Mouse (Mus musculus) lung, embryonic 14.5 days (tissue): Measurements from ENCODE around the gene Rhd. TPM values are rescaled to one million over a fixed set of nuclear protein-coding genes. Genes with fewer than 3 reads are reported as not detected.
A peak's percentile ranks its signal among the peaks of the same experiment; 100 is the strongest.

ENCODE experiments used
- ATAC-seq: fragments of 200-750 bp; cut with Nextera tagmentation; 2 replicates; pipeline ENCODE4 v1.8.0; 2017; ENCODE audit warnings: mild to moderate bottlenecking, moderate TSS enrichment, moderate library complexity; ENCODE audit not compliant: insufficient read depth
- DNase-seq: peaks from one replicate; pipeline ENCODE4 v3.0.0-alpha.2; 2015
- H3K27ac ChIP-seq: fragments of 300-500 bp; sonication (generic); 2 replicates; pipeline ENCODE4 v1.5.1; 2014; ENCODE audit warnings: low read depth, mild to moderate bottlenecking, moderate library complexity
- H3K27me3 ChIP-seq: fragments of 300-500 bp; sonication (generic); 2 replicates; pipeline ENCODE4 v1.6.1; 2014; ENCODE audit warnings: low read length, control low read depth; ENCODE audit not compliant: insufficient read depth
- H3K36me3 ChIP-seq: fragments of 300-500 bp; sonication (generic); 2 replicates; pipeline ENCODE4 v1.6.1; 2014; ENCODE audit warnings: control low read depth; ENCODE audit not compliant: insufficient read depth
- H3K4me1 ChIP-seq: fragments of 300-500 bp; sonication (generic); 2 replicates; pipeline ENCODE4 v1.6.1; 2014; ENCODE audit warnings: antibody characterized with exemption, control low read depth; ENCODE audit not compliant: insufficient read depth
- H3K4me2 ChIP-seq: fragments of 300-500 bp; sonication (generic); 2 replicates; pipeline ENCODE4 v1.6.1; 2014; ENCODE audit warnings: mild to moderate bottlenecking
- H3K4me3 ChIP-seq: fragments of 300-500 bp; sonication (generic); 2 replicates; pipeline ENCODE4 v1.5.1; 2014; ENCODE audit warnings: low read depth, low read length
- H3K9ac ChIP-seq: fragments of 300-500 bp; sonication (generic); 2 replicates; pipeline ENCODE4 v1.6.1; 2014
- H3K9me3 ChIP-seq: fragments of 300-500 bp; sonication (generic); 2 replicates; pipeline ENCODE4 v1.6.1; 2016; ENCODE audit warnings: low read depth, low read length, control low read depth
- CTCF ChIP-seq: IDR thresholded peaks from 2 replicates; pipeline ENCODE4 v1.5.1; 2016; ENCODE audit warnings: antibody characterized with exemption, low read depth
- WGBS: fragments of 180-500 bp; shearing (Covaris S2); extraction: QIAGEN DNeasy Blood & Tissue Kit; methylation state at CpG from one replicate; pipeline ENCODE4 v1.1.7; 2014; 5-methylcytosine and 5-hydroxymethylcytosine counted together
- polyA plus RNA-seq: library from polyadenylated mRNA; unstranded; fragments of >200 nt; fragmentation: Nextera tagmentation; extraction: Ambion mirVana; gene quantifications from 2 replicates; pipeline ENCODE4 v1.2.1, GENCODE M21; 2014

Gene Rhd
- polyA plus RNA-seq, 1 experiment from 2014 or later = 1.7 TPM

DNA sequence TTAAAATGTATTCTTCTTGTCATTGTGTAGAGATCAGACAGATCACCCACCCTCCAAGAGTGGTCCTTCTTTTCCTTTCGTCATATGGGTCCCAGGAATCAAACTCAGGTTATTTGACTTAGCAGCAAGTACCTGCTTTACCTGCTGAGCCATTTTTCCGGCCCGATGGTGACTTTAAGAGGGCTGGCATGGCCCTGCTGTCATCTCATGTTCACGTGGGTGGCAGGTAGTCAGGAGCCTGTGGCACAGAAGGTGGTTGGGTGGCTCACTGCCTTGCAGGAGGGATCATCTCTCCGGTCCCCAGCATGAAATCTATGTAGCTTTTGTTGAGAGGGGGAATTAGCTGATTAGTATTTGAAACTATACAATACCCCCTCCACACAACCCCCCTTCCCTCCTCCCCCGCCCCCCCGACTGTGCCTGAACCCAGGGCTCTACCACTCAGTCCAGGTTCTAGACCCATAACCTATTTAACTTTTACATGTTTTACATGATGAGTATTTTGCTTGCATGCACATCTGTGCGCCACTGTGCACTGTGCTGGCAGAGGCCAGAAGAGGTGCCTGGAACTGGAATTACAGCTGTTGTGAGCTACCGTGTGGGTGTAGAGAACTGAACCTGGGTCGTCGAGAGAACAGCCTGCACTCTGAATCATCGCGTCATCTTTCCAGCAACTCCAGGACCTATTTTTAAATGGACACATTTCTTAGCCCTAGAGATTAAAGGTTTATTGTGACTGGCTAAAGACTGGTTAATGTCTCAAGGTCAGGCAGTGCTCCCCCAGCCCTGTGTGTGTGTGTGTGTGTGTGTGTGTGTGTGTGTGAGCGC lies 51.1 kb downstream of the Rhd start:
- 52% methylated on average over 14 of the region's 14 CpGs for WGBS
- H3K27me3 ChIP-seq = no peaks in the 10 kb centered on the region
- H3K27ac ChIP-seq = 0 out of 2 replicates have a peak overlapping the region, but pooled peaks have one; percentile 94
- H3K36me3 ChIP-seq = peaks cover 9% of the 10 kb centered on the region
- ATAC-seq (peak; percentile 30; the same call in 1 of the 2 replicates), DNase-seq (no peak)
- H3K4me1 ChIP-seq = no peaks in the 10 kb centered on the region
- H3K9me3 ChIP-seq = no peaks in the 10 kb centered on the region
- no peak for TF ChIP-seq CTCF
- peak overlapping the region; percentile 75 for H3K4me2 ChIP-seq
- peak overlapping the region; percentile 93 for H3K4me3 ChIP-seq
- peak overlapping the region; percentile 87 for H3K9ac ChIP-seq

DNA sequence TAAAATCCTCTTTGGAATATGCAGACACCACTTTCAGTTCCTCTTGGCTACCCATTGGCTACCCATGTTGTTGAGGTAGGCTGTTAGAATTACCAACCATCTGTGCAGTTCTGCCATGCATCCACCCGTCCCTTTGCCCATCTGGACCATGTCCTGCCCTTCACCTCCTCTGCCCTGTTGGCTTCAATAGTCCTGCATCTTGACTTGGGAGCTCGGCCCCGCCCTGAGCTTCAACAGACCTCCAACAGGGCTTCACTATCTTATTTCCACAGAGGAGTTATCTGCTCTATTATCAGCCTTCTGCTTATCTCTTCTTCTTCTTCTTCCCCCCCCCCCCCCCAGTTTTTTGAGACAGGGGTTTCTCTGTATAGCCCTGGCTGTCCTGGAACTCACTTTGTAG lies 52.9 kb downstream of the Rhd start:
- 69% methylated on average over 3 of the region's 3 CpGs for whole genome bisulfite sequencing
- no peaks in the 10 kb centered on the region; the same call in 1 of the 2 replicates for H3K36me3 ChIP-seq
- no peak overlapping the region for H3K9ac ChIP-seq
- ATAC-seq = no peak
- H3K27ac ChIP-seq = no peak overlapping the region
- DNase-seq = no peak
- H3K4me1 ChIP-seq = no peaks in the 10 kb centered on the region
- no peak overlapping the region for H3K4me3 ChIP-seq
- no peak for TF ChIP-seq CTCF
- H3K27me3 ChIP-seq = no peaks in the 10 kb centered on the region
- H3K4me2 ChIP-seq = no peak overlapping the region
- no peaks in the 10 kb centered on the region for H3K9me3 ChIP-seq

DNA sequence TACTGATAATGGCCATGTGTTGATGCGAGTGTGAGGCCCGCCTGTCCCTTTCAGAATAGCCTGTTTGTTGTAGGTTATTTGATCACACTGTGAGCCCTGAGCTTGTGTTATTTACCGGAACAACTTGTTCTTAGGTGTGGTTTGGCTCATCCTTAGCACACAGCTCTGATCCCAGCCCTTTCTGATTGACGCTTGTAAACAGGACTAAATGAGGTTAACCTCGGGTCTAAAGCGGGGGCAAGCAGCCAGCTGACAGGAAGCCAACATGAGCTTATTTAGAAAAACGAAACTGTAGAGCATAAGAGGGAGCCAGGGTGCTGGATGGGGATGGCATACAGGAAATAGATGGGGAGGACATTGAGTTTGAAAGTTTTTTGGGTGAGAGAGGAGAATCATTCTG lies 54.0 kb downstream of the Rhd start:
- H3K27me3 ChIP-seq = no peaks in the 10 kb centered on the region
- ATAC-seq = no peak
- no peak overlapping the region for H3K4me2 ChIP-seq
- no peaks in the 10 kb centered on the region for H3K36me3 ChIP-seq
- H3K4me3 ChIP-seq = no peak overlapping the region
- TF ChIP-seq CTCF = no peak
- no peak overlapping the region for H3K9ac ChIP-seq
- no peaks in the 10 kb centered on the region for H3K9me3 ChIP-seq
- H3K27ac ChIP-seq = peak overlapping the region; percentile 42; the same call in 1 of the 2 replicates
- DNase-seq = peak; percentile 80
- WGBS = 37% methylated on average over 7 of the region's 7 CpGs
- H3K4me1 ChIP-seq = no peaks in the 10 kb centered on the region

DNA sequence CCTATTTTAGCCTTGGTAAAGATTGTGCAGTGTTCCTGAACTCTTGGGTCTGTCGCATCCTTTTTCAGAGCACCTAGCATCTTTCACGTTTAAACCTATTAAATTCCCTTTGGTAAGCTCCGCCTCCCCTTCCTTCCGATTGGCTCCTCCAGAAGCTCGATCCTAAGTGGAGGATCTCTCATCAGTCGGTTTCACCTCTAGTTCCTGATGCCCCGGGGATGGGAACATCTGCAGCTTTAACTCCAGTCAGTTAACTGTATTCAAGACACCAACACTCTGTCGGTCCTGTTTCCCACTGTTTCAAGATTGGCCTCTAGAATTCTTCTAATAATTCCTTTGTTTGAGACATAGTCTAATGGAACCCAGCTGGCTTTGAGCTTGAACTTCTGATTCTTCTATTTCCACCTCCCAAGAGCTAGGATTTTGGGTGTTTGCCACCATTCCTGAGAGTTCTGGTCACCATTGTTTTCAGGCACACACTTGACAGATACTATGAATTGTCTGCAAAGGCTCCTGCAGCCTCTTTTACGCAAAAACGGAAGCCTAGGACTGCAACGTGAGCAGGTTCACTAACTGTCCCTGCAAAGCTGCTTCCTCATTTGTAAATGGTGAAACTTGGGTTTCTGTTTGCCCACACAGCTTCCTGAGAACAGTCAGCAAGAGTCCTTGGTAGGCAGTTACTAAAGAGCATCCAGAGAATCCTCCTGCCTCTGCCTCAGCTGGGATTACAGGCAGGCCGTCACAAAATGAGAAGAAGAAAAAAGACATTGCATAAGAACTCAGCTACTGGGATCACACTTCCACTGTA lies 55.6 kb downstream of the Rhd start:
- Histone ChIP-seq H3K27me3 (no peaks in the 10 kb centered on the region), H3K27ac (no peak overlapping the region), H3K4me2 (no peak overlapping the region), H3K9me3 (no peaks in the 10 kb centered on the region), H3K4me1 (no peaks in the 10 kb centered on the region), H3K4me3 (no peak overlapping the region), H3K9ac (no peak overlapping the region), H3K36me3 (peaks cover 6% of the 10 kb centered on the region; the same call in 1 of the 2 replicates)
- no peak for ATAC-seq
- no peak for TF ChIP-seq CTCF
- 44% methylated on average over 12 of the region's 12 CpGs for WGBS
- peak; percentile 19 for DNase-seq

DNA sequence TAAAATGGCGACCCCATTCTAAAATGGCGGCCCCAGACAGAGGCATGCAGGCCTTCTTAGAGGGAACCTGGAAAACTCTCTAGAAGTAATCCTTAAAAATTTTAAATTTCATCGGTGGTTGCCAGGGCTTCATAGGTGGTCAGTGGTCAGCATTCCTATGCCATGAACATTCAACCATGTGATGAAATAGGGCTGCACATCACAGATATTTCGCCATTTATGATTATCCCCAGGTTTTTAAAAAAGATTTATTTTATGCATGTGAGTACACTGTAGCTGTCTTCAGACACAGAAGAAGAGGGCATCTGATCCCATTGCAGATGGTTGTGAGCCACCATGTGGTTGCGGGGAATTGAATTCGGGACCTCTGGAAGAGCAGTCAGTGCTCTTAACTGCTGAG lies 56.3 kb downstream of the Rhd start:
- Histone ChIP-seq H3K27ac (no peak overlapping the region), H3K27me3 (no peaks in the 10 kb centered on the region), H3K4me1 (peaks cover 5% of the 10 kb centered on the region), H3K4me2 (no peak overlapping the region), H3K9me3 (no peaks in the 10 kb centered on the region), H3K9ac (no peak overlapping the region), H3K4me3 (no peak overlapping the region), H3K36me3 (peaks cover 12% of the 10 kb centered on the region)
- no peak for TF ChIP-seq CTCF
- no peak for DNase-seq
- 98% methylated on average over 6 of the region's 6 CpGs for WGBS
- no peak for ATAC-seq

DNA sequence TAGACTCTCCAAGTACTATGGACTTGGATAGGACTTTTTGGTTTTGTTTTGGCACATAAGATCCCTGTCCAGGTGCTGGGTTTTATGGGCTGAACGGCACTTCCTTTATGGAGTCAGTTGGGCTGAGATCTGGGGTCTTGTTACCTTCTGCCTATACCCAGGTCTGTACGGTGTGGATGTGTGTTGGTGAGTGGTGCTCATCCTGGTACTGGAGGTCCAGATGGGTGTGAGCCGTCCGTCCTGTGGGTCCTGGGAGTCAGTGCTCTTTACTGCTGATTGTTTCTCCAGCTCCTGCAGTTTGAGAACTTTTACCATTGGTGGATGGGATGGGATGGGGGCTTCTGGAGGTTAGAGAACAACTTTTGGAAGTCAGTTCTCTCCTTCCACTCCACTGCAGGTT lies 57.4 kb downstream of the Rhd start:
- Histone ChIP-seq H3K27me3 (no peaks in the 10 kb centered on the region), H3K4me1 (peaks cover 10% of the 10 kb centered on the region), H3K9me3 (no peaks in the 10 kb centered on the region), H3K36me3 (peaks cover 23% of the 10 kb centered on the region), H3K4me2 (no peak overlapping the region), H3K9ac (no peak overlapping the region), H3K4me3 (no peak overlapping the region), H3K27ac (no peak overlapping the region)
- 96% methylated on average over 4 of the region's 4 CpGs for WGBS
- ATAC-seq (no peak), DNase-seq (no peak)
- no peak for TF ChIP-seq CTCF
